Comparison of ENCODE assay signal across 8 mouse cellular contexts in genomic region chr17:33783408-33783807, GRCm38 (mm10). TPM values are rescaled to one million over a fixed set of nuclear protein-coding genes. Genes with fewer than 3 reads are reported as not detected.
DNase-seq lines count a peak whose midpoint lies in the region; ATAC-seq and TF ChIP-seq lines count a peak whose summit lies in the region.

No protein-coding gene starts in this region.

- intact Hi-C loops in heart, postnatal 25 days (cut with DNase I): no loop called here

- H3K4me3 ChIP-seq in embryonic fibroblast, embryonic 13.5 days (ENCODE audit: insufficient read depth, low read length): no peak overlapping the region

- H3K4me1 ChIP-seq in embryonic fibroblast, embryonic 13.5 days (ENCODE audit: control insufficient read depth, insufficient read depth, low read length): peaks cover 43% of the 10 kb centered on the region

- peak; percentile 40 to 56 for DNase-seq in cerebellum, postnatal 10 days
- no peak for DNase-seq in cerebellum, adult 8-10 months
- DNase-seq in 3134 (ENCODE audit: extremely low read depth, insufficient read length, low spot score): peak; percentile 91
- peak; percentile 56 for DNase-seq in heart, postnatal 25 days (ENCODE audit: low spot score)
- DNase-seq in lung, postnatal 10 days: peak; percentile 92
- DNase-seq in layer of hippocampus, adult 18-20 months (ENCODE audit: low spot score in 2 of 2): no peak

- no peak for TF ChIP-seq CTCF in embryonic fibroblast, embryonic 13.5 days (IDR thresholded peaks at IDR 0.05; ENCODE audit: borderline replicate concordance, insufficient read depth, low read length)

- peak overlapping the region; percentile 57 for H3K27ac ChIP-seq in embryonic fibroblast, embryonic 13.5 days (ENCODE audit: insufficient read depth, low read length)

- TF ChIP-seq POLR2A in embryonic fibroblast, embryonic 13.5 days (IDR thresholded peaks at IDR 0.05; ENCODE audit: low read depth, low read length): no peak

- ATAC-seq in CD4-positive, CD25-positive, alpha-beta regulatory T cell, adult 4 months: no peak

RNA-seq across cellular contexts. Expression of gene Angptl4, which starts 1.8 kb away (rescaled TPM):
- polyA plus RNA-seq in embryonic fibroblast, embryonic 13.5 days (2011; ENCODE audit: insufficient read length, low read depth, missing spikeins): 9.1 and 11.7 TPM in 2 replicates
- 10 to 100 TPM in 1 of 2 experiments, 1 to 10 TPM in 1; 8.4 to 21.7 TPM for total RNA-seq in heart, postnatal 25 days (2021)
- total RNA-seq in layer of hippocampus, adult 18-20 months (2021): 1 to 10 TPM; 2.6 to 3.5 TPM
- polyA plus RNA-seq in CD4-positive, CD25-positive, alpha-beta regulatory T cell, adult 4 months (2017; shearing (Covaris generic)): 1 to 10 TPM; 4.4 to 6.1 TPM

RNA-seq across cellular contexts. Expression of gene Rab11b, which starts 23.1 kb away (rescaled TPM):
- 78.2 and 87.3 TPM in 2 replicates for polyA plus RNA-seq in embryonic fibroblast, embryonic 13.5 days (2011; ENCODE audit: insufficient read length, low read depth, missing spikeins)
- 100 to 1,000 TPM; 239 to 261 TPM for total RNA-seq in heart, postnatal 25 days (2021)
- total RNA-seq in layer of hippocampus, adult 18-20 months (2021): 100 to 1,000 TPM; 341 to 345 TPM
- 100 to 1,000 TPM; 257 to 400 TPM for polyA plus RNA-seq in CD4-positive, CD25-positive, alpha-beta regulatory T cell, adult 4 months (2017; shearing (Covaris generic))

RNA-seq across cellular contexts. Expression of gene Kank3, which starts 26.9 kb away (rescaled TPM):
- 5.6 and 6.1 TPM in 2 replicates for polyA plus RNA-seq in embryonic fibroblast, embryonic 13.5 days (2011; ENCODE audit: insufficient read length, low read depth, missing spikeins)
- total RNA-seq in heart, postnatal 25 days (2021): 10 to 100 TPM; 55.0 to 69.3 TPM
- total RNA-seq in layer of hippocampus, adult 18-20 months (2021): 10 to 100 TPM; 27.6 to 28.8 TPM
- 1 to 10 TPM; 6.3 to 8.9 TPM for polyA plus RNA-seq in CD4-positive, CD25-positive, alpha-beta regulatory T cell, adult 4 months (2017; shearing (Covaris generic))

RNA-seq across cellular contexts. Expression of gene Rps28, which starts 41.0 kb away (rescaled TPM):
- 2,068 and 2,223 TPM in 2 replicates for polyA plus RNA-seq in embryonic fibroblast, embryonic 13.5 days (2011; ENCODE audit: insufficient read length, low read depth, missing spikeins)
- 100 to 1,000 TPM; 707 to 763 TPM for total RNA-seq in heart, postnatal 25 days (2021)
- 100 to 1,000 TPM; 756 to 834 TPM for total RNA-seq in layer of hippocampus, adult 18-20 months (2021)
- polyA plus RNA-seq in CD4-positive, CD25-positive, alpha-beta regulatory T cell, adult 4 months (2017; shearing (Covaris generic)): 1,000 to 10,000 TPM; 1,453 to 2,471 TPM

RNA-seq across cellular contexts. Expression of gene Ndufa7, which starts 41.0 kb away (rescaled TPM):
- polyA plus RNA-seq in embryonic fibroblast, embryonic 13.5 days (2011; ENCODE audit: insufficient read length, low read depth, missing spikeins): 212 and 232 TPM in 2 replicates
- 100 to 1,000 TPM; 599 to 648 TPM for total RNA-seq in heart, postnatal 25 days (2021)
- total RNA-seq in layer of hippocampus, adult 18-20 months (2021): 100 to 1,000 TPM; 199 to 208 TPM
- 100 to 1,000 TPM; 377 to 404 TPM for polyA plus RNA-seq in CD4-positive, CD25-positive, alpha-beta regulatory T cell, adult 4 months (2017; shearing (Covaris generic))

Comparison
In these comparisons a context has a peak if more than half of its experiments do, and no peak if none do; other contexts are left out.
1. DNase-seq: peak in cerebellum, postnatal 10 days (2 of 2), 3134 (single experiment), heart, postnatal 25 days (single experiment) and lung, postnatal 10 days (single experiment); none in cerebellum, adult 8-10 months (single experiment) and layer of hippocampus, adult 18-20 months (0 of 2).